Mouse (Mus musculus): Measurements from ENCODE around the gene Rars2.

Gene Rars2

DNA sequence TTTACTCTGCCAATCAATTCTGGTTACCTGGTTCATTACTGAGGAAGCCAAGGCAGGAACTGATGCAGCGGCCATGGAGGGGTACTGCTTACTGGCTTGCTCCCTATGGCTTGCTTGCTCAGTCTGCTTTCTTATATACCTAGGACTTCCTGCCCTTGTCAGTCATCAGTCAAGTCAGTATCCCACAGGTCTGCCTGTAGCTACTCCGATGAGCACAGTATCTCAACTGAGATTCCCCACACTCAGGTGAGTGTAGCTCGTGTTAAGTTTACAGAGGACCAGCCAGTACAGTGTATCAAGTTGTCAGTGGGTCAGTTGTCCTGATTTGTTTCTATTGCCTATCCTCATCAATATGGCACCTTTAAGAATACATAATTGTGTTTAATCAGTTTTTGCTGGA lies 26.0 kb downstream of the Rars2 start:
- 97% methylated on average over 3 of the region's 3 CpGs for WGBS

DNA sequence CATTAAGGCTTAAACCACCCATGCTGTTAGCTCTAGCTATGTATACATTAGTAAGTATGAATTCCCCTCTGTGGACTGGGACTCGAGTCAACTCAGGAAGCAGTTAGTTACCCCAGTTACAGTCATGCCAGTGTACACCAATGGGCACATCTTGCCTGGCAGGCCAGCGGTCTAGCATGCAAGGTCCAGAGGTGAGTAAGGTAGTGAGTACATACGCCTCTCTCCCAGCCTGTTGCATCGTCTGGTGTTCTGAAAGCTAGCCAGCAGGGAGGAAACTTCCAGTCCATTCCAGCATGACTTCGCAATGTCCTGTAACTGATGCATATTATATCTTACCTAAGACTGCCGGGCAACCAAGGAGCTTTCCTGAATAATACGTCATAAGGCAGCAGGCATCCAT lies 38.4 kb downstream of the Rars2 start:
- 92% methylated on average over 7 of the region's 7 CpGs for WGBS

DNA sequence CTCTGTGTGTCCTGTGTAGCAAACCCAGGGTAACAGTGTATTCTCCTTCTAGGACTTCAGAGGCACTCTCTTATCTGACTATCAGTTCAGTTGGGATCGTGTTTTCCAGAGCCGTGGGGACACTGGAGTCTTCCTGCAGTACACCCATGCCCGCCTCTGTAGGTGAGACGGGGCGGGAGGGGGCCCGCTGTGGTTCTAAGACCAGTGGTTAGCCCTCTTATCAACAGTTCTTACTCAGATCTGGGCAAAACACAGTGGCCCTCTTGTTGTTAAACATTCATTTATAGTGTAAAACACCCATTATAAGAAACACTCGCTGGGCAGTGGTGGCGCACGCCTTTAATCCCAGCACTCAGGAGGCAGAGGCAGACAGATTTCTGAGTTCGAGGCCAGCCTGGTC lies 41.3 kb downstream of the Rars2 start:
- 96% methylated on average over 10 of the region's 10 CpGs for WGBS

DNA sequence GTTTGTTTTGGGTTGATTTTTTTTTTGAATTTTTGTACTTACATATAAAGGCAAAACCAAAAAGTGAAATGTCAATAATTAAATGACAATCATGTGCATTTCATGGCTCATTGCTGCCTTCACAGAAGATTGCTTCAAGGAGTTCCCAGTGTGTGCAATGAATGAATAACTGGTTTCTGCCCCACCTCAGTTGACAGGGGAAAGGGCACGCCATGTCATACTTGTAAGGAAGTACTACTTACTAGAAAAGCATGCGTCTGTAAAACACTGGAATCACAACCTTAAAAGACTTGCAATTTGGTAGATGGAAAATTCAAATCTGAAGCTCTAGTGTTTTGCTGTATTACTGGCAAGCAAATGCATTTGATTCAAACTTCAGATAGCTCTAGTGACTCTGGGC lies 44.3 kb downstream of the Rars2 start:
- WGBS: 84% methylated on average over 2 of the region's 2 CpGs

DNA sequence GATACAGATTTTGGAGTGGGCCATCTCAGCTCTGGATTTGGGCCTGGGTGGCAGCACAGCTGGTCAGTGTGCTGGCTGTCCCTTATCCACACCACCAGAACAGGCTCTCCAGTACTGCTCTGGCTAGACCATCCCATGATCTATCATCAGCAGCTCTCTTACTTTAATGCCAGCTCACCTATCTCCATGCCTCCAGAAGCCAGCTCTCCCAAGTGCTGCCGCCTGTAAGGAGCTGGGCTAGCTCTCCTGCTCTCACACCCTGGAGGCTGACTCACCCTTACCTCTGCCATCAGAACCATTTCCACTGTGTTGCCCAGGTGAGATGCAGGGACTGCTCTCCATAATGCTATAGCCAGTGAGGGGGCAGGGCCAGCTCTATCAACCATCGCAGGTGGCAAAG lies 46.8 kb downstream of the Rars2 start:
- WGBS: 79% methylated on average over 2 of the region's 2 CpGs

DNA sequence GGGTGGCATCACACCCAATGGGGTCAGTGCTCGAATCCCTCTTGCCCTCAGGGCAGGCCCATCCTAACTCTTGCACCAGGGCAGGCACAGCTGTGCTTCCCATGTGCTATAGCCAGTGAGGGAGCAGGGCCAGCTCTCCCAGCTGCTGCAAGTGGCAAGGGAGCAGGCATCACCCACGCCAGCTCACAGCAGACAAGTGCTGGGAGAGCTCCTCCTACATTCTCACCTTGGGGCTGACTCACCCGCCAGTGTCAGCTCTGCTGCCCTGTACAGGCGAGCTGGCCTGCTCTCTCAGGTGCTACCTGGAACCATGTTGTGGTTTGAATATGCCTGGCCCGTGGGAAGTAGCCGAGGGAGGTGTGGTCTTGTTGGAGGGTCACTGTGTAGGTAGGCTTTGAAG lies 47.2 kb downstream of the Rars2 start:
- WGBS: 60% methylated on average over 6 of the region's 6 CpGs

DNA sequence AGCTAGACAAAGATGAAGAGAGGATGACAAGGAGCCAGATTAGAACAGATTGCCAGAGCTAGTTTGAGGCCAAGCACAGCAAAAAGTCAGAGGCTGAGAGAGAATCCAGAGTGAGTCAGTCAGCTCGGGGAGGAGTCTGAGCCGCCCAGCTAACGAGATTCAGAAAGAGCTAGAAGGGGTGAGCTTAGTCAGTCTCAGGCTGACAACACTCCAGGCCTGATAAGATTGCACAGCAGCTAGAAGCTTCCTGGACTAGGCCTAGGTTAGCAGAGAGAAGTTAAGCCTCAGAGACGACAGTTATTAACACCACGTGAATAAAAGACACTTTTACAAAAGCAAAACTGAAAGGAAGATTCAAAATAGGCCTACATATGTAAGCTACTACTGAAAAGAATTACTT lies 53.2 kb downstream of the Rars2 start:
- WGBS: 82% methylated on average over 5 of the region's 5 CpGs

DNA sequence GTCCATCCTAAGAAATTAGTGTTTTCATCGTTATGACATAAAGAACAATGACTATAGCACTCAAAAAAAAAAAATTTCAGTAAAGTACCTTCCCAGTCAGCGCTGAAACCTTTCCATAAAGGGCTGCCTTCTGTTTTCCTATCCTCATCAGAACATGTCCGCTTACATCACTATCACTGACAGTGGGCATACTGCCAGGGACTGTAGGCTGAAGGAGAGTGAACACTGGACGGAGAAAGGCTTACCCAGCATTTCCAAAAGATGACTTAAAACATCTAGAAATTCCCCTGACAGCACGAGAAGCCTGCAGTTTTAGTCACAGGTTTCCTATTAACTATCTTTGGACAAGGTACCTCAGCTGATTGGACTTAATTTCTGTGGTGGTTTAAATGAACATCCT lies 59.0 kb downstream of the Rars2 start:
- 71% methylated on average over 5 of the region's 5 CpGs for WGBS

DNA sequence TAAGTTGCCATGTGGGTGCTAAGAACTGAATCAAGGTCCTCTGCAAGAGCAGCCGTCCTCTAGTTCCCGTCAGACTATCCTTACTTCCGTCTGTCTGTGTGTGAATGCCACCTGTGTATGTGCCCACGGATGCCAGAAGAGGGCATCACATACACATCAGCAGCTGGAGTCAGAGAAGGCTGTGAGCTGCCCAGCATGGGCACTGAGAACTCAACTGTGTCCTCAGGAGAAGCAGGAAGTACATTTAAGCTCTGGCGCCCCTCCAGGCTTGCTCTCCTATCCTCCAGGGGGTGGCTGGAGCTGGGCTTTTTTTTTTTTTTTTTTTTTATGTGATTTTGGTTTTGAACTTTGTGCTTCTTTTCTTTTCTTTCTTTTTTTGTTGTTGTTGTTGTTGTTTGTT lies 65.8 kb downstream of the Rars2 start:
- 83% methylated on average over 5 of the region's 5 CpGs for WGBS

DNA sequence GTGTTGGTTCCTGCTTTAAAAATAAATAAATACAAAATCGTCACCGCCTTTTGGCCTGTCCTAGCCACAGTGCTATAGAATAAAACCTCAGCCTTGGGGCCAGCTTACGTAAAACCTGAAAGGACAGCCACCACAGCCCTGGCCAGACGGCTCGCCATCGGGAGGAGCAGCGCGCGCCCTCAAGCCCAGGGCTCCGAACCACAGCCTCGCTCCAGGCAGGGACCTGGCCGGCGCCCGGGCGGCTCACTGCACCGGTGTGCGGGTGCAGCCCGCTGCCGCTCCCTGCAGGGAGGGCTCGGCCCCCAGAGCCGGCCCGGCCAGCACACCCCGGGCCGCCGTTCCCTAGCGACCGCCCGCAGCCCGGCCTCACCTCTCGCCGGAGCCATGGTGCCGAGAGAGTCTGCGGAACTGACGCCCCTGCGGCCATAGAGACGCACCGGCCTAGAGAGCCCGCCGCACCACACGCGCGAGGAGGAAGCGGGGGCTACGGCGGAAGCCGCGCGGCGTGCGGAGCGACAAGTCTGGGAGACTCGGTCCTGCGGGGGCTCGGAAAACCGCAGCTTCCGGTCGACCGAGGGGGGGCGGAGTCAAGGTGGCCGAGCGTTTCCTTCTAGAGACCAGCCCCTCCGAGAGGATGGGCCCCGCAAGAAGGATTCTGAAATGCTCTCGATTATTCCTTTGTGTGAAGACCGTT lies 72.3 kb downstream of the Rars2 start, which contains the start of gene Slc35a1:
Slc35a1 (minus strand) TSS at position 565 of the 694 bp plus-strand sequence.
- WGBS: 1% methylated on average over 65 of the region's 65 CpGs

DNA sequence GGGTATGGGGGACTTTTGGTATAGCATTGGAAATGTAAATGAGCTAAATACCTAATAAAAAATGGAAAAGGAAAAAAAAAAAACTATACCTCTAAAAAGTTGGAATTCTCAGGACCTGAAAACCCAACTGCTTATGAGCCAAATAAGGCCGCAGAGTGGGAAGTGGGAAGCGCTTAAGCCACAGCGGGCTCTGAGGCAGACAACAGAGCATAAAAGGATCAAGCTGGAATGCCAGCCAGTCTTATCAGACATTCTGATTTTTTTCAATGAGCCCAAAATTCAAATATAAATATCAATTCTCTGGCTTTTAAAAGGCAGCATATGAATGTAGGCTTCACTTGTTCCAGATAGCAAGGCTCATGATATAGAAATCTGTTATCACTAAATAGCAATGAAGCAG lies 73.3 kb downstream of the Rars2 start:
- WGBS: 42% methylated on average over 3 of the region's 3 CpGs

DNA sequence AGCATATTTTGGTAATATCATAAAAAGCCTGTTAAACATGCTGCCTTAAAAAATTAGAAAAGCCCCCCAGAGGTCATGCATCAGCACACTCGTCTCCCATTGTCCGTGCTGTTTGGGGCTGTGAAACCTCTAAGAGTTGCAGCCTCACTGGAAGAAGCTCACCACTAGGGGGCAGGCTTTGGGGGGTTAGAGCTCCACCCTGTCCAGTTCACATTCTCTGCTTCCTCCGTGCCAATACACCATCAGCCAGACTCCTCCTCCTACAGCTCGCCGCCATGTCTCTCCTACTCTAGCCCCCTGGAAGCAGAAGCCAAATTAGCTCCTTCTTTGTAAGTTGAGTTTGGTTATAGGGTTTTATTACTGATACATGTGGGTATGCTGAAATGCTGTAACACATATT lies 86.8 kb downstream of the Rars2 start:
- WGBS: 43% methylated on average over 5 of the region's 5 CpGs

DNA sequence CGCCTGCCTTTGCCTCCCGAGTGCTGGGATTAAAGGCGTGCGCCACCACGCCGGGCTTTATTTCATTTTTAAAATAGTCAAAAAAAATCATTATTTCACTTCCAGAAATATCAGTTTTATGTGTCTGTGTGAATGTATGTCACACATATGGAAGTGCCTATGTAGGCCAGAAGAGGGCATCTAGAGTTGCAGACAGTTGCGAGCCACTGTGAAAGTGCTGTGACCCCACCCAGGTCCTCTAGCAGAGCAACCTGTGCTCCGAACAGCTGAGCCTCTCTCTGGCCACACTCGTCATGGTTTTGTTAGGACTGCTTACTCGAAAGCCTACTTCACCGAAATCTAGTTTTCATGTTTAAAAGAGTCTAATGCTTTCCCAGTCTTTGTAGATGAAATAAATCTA lies 87.5 kb downstream of the Rars2 start:
- WGBS: 98% methylated on average over 11 of the region's 11 CpGs

DNA sequence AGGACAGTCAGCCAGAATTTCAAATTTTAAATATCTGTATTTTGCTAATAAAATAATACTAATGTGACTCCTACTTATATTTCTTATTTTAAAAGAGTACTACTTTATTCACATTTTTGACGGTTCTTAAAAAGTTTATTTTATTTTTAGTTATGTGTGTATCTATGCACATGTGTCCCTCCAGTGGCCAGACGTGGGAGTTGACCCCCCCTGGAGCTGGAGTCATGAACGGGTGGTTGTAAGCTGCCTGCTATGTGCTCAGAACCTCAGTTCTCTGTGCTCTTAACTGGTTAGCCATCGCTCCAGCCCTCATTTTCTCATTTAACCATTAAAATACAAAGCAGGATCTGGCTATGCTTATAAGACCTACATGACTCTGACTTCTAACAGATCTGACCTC lies 88.3 kb downstream of the Rars2 start:
- WGBS: 63% methylated on average over 4 of the region's 4 CpGs

DNA sequence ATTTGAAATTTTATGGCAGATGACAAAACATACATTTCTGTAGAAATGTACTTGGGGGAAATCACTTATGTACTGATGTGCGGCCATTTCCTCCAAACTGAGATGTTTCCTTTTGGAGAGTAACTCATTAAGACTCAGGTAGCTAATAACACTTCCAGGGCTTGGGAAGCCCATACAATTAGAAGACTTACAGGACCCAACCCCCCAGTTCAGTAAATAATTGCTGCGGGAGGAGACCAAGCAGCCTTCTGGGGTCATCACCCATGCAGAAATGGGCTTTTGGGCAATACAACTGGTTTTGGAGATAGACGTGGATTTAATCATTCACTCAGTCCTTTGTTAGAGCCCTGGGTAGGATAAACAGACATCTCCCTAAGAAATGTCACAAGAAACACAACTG lies 92.5 kb downstream of the Rars2 start:
- 86% methylated on average over 3 of the region's 3 CpGs for WGBS

DNA sequence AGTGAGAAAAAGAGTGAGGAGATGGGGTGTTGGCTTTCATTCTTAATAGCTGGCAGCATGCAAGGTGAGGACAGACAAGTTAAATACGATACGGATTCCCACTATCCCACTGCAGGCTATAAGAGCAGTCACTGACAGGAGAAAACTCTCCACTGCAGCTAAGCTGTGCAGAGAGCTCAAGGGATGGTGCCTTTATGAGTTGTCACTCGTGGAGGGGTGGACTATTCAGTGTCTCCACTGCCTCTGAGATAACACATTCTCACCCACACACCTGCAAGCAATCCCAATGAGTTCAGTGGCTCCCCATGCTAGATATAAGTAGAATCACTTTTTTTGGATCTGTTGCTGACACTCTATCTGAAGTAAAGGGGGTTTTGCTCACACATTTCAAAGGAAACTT lies 93.4 kb downstream of the Rars2 start:
- 49% methylated on average over 3 of the region's 3 CpGs for WGBS

Data from cerebral cortex, adult 2 months (tissue).